Mouse (Mus musculus) gastrocnemius, postnatal 14 days (tissue): ENCODE measurements around the gene Parp16. TPM values are rescaled to one million over a fixed set of nuclear protein-coding genes. Genes with fewer than 3 reads are reported as not detected.

Experiments
- DNase-seq: peaks from one replicate; pipeline ENCODE4 v3.0.0; 2021; ENCODE audit warnings: mixed read lengths
- intact Hi-C: fragments of 180-260 bp; cut with DNase I; formaldehyde crosslinking; loops from one replicate; pipeline ENCODE4 v1.15.1; 2025; ENCODE audit warnings: low total_unique reads
- total RNA-seq, 2 experiments: library from RNA; stranded (reverse); gene quantifications; 2 replicates each; pipeline ENCODE4 v1.2.3; 2021

Parp16 gene
- total RNA-seq, 2 experiments from 2014 or later, result 4.9 to 5.4 TPM

DNA sequence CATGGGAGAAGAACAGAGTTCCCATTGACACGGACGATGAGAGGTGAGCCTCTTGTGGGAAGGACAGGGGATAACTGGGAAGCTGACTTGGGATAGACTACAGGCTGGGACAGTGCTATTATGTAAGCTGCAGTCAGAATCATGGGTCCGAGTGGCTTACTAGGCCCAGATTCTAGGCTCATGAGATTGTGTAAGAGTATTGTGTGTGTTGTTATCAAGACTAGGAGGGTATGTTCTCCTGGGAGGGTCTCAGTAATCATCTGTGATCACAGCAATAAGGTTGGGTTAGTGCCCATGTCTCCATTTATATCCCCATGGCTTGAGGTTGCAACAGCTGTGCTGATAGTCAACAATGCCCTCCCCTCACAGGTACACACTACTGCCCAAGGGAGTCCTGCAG, 17.7 kb upstream of the Parp16 start:
- intact Hi-C loops, result no loop called here

DNA sequence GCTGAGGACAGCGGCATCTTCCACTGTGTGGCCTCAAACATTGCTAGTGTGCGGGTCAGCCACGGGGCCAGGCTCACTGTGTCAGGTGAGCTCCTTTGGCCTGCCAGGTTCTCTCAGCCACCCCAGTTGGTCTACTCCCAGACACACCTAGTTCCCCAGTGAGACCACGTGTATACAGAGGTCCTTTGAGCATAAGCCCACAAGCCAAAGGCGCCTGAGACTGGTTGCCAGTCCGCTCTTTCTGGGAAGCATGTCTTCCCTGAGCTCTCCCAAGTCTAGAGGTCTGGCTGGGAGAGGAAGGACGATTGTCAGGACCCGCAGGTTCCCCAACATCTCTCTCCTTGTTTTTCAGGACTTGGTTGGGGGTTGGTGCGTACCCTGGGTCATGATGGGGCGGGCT, 17.2 kb upstream of the Parp16 start:
- intact Hi-C loops, result no loop called here
- no peak for DNase-seq

More for the DNA sequence above, 17.7 kb upstream of the Parp16 start:
- DNase-seq, result no peak

DNA sequence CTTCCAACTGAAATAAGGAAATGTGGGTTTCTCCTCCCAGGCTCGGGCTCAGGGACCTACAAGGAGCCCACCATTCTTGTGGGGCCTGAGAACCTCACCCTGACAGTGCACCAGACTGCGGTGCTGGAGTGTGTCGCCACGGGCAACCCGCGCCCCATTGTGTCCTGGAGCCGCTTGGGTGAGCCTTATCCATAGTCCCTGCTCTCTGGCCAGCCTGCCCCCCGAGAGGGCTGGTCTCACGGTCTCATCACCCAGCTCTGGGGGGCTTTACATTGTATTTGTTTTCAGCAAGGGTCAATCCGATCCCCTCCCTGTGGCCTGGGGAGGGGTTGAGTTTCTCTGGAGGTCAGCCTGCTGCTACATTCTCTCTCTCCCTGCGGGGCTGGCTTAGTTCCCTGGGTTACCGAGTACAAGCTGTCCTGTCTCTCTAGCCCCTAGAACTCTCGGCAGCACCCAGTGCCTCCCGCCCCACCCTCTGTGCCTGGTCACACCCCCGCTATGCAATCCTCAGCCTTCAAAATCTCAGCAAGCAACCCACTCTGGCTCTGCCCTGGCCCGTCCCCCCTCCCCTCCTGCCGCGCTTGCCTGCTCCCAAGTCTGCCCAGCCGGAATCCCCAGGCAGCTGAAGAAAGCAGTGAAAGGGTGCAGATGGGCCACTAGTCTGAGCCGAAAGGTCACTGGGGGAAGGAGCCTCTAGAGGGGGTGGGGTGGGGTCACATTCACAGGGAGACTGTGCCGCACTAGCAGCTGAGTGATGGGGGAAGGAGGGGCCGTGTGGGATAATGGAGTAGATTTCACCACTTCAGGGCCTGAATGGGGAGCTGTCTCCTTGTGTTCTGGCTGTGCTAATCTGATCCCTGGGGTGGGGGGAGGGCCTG, 16.6 kb upstream of the Parp16 start:
- intact Hi-C loops, result no loop called here
- DNase-seq, result peak; percentile 40

DNA sequence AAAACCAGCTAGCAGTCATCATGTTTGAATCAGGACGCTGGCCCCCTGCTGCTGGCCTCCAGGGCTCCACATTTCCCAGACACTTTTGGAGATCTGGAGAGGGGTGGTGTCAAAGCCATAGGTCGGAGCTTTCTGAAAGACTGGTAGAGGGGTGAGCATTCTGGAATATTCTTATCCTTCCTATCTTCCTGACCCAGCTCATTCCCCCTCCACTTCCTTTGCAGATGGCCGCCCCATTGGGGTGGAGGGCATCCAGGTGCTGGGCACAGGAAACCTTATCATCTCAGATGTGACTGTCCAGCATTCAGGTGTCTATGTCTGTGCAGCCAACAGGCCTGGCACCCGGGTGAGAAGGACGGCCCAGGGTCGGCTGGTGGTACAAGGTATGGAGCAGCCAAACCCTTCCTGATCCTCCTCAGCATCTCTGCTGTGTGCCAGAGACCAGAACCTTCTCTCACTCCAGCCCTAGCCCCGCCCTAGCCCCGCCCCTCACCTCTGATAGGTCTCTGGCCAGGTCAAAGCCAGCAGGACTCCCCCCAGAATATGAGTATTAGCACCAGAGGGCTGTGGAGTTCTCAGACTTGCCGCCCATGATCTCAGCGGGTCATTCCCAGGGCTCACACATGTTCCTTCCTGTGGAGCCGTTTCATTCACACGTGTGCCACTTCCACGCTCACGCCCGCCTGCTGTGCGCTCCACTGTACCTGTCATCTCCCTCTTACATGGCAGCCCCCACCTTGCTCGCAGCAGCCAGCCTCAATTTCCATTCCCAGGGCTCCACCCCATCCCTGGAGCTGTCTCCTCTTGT, 15.1 kb upstream of the Parp16 start:
- DNase-seq, result no peak
- intact Hi-C loops, result no loop called here

DNA sequence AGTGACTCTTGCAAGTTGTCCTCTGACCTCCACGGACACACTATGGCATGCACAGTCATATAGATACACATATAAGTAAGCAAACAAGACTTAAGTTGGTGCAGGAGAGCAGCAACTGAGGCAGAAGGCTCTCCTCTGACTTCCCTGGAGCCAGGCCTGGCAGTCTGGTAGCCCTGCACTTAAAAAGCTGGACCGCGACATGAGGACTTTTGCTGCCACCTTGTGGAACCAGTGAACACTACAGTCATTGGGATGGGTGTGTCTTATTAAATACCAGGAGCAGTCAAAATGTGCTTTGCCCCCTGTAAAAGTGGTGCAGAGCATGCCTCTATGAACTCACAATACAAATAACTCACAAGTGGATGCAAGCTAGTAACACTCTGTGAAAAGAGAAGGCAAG, 6.6 kb upstream of the Parp16 start:
- DNase-seq, result peak; percentile 76
- intact Hi-C loops, result loop anchor here (5.0 kb wide), 1 partner anchor 56 kb away; no protein-coding TSS in a partner anchor

DNA sequence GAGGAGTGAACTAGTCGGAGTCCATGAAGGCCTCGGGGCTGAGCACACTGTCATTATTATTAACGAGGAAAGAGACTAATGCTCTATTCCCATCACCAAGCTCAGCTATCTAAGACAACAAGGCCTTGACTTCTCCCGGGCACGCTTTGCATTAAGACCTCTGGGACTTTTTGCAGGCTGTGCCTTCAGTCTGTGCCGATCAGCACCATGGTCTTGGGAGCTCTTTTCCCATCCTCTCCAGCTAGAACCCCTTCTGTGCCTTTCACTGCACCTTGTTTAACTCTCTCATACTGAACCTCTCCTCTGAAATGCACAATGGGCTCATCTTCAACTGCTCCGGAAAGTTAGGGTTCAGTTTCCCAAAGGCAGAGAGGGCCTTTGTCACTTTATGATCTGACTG, 4.8 kb upstream of the Parp16 start:
- intact Hi-C loops, result no loop called here
- no peak for DNase-seq

DNA sequence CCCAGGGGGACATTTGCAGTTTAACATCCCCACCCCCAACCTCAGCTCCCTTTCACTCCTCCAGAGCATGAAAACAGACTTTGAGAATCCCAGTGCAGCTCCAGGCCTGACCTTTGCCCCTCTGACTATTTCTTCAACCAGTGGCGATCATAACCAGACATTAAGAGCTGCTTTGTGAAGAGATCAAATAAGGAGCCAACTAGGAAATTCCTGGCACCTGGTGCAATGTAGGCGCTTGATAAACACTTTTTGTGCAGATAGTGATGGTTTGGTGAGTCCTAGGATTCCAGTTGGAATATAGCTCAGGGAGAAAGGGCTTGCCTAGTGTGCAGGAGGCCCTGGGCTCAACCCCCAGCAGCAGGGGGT, 3.8 kb upstream of the Parp16 start:
- intact Hi-C loops, result no loop called here
- no peak for DNase-seq

DNA sequence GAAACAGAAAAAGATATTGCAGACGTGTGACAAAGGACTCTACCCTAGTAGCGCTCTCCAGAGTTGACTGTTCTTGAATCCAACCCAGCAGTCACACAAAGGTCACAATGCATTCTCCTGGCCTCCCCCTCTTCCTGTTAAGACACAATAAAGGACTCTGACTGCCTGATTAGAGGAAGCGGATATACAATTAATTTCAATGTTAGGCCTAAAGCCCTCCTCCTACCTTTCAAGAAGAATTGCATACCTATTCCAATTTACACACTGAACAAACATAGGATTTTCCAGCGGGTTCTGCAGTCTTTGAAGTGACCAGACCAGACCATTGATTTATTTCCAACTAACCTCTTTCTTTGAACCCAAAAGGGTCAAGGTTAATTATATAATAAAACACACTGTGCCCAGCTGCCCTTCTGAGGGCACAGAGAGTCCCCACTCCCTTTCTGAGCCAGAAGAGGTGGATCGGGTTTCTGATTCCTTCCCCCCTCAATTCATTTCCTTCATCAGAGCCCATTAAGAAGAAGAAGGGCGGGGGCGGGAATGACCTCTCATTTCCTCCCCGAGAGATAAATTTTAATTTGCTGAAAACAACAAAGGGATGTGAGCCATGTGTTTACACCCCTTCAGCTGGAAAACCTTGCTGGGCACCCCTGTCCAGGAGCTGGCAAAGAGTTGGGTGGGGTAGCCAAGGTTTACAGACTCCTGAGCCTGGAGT, 3.2 kb upstream of the Parp16 start:
- DNase-seq, result no peak
- intact Hi-C loops, result no loop called here

DNA sequence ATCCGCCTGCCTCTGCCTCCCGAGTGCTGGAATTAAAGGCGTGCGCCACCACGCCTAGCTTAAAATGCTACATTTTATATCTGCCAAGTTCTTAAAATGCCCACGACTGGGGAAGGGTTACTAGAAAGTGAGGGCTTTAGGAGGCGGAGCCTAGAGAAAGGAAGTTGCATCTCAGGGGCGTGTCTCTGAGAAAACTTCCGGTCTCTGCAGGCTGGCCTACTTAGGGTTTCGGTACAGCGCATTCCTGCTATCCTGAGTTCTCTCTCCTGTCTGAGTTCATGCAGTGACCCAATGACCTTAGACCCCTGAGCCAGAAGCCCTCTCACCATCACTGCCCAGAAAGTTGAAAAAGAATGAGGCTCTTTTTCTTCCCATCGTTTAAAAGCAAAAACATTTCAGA, 1.9 kb upstream of the Parp16 start:
- intact Hi-C loops, result no loop called here
- no peak for DNase-seq

DNA sequence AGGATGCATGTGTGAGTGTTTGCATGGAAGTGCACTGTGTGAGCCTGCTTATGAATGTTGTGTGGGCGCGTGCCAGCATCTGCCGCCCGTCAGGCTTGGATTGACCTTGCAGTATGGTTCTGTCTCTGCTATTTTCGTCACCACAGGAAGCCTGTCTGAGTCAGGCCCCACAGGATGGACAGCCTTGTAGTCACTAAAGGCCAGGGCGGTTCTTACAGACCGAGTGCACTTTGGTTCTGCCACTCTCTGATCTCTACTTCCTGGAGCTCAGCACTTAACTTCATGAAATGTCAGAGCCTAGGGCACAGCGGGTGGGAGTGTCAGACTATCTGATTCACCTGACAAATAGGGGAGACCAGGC, 448 bp downstream of the Parp16 start:
- intact Hi-C loops, result no loop called here
- peak; percentile 29 for DNase-seq

DNA sequence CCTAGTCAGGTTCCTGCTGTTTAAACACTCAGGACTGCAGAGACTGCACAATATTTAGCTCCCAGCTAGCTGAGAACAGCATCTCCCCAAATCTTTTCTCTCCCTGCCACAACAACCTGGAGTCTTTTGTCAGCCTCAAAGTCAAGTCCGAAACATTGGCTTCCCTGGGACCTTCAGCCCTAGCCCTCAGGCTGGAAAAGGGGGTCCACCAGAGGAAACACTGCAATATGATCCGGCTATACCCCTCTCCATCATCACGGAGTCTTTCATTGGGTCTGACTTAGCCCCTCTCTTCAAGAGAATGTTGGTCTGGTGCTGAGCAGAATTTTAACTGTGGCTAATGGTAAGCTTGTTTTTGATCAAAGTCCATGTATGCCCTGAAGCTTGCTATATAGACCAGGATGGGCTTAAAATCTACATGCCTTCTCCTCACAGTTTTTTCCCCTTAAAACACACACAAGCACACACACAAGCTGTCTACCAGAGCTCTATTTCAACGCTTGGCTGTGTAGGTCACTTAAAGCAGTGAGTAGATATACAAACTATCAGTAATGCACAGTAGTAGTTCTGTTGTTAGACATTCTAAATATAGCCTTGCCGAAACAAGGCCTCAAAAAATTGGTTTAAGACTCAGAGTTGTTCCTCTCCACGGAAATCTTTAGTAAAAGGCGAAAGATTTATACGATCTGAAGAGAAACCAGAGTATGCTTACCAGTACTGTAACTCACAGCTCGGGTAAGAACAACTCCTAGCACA, 1.0 kb downstream of the Parp16 start:
- intact Hi-C loops, result no loop called here
- no peak for DNase-seq

DNA sequence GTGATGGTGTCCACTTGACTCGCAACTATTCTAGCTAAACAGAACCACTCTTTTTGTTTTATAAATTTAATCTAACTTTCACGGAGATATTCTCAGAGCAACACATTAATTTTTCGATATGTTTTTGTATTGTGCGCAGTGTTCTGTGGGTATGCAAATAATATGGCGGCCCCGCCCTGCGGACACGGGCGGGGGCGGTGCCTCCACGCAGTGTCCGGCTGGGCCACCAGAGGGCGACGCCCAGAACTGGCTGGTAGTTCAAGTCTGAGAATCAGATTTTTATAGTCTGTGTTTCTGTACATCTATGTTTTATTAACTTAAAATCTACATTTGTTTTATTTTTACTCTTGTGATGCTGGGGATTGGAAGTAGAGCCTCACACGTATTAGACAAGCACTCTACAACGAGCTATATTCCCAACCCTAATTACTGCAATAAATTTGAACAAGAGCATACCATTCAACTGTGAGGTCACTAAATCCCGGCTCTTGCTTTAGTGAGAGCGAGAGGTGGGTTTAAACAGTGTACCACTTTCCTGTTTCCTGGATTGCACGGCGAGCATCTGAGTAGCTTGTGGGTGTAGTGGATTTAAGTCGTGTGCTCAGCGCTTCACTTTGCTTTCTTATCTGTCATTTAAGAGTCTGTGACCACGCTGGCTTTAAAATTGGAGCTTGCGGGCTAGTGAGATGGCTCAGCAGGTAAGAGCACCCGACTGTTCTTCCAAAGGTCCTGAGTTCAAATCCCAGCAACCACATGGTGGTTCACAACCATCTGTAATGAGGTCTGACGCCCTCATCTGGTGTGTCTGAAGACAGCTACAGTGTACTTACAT, 1.8 kb downstream of the Parp16 start:
- peak; percentile 94 for DNase-seq
- intact Hi-C loops, result no loop called here

DNA sequence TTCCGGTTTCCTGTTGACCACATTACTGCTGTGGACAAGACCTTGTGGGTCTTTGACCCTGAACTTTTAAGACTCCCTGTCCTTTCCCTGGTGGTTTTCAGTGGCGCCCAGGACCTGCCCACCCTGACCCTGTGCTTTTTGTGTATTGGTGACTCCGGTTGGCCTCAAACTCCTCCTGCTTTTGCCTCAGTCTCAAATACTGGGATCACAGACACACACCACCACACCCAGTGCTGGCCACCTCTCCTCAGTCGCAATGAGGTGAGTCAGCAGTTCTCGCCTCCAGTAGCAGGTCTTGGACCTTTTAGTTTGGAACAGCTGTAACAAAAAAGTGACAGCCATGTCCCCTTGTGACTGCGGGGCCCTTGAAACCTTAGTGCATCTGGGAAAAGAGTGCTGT, 2.7 kb downstream of the Parp16 start:
- intact Hi-C loops, result no loop called here
- DNase-seq, result peak; percentile 27

DNA sequence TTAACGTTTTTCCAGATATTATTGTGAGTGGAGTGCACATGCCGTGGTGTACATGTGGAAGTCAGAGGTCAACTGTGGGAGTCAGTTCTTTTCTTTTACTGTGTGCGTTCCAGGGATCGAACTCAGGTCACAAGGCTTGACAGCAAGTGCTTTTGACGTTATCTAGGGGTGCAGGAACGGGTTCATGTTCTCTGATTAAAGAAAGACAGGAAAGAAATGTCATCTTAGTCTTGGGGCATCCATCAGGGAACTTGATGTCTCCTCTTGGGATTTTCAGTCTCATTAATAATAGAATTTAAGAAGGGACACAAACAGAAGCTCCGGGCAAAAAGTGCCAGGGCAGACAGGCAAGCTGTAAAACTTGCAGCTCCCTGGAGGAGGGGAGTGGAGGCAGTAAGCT, 4.6 kb downstream of the Parp16 start:
- no peak for DNase-seq
- intact Hi-C loops, result no loop called here

DNA sequence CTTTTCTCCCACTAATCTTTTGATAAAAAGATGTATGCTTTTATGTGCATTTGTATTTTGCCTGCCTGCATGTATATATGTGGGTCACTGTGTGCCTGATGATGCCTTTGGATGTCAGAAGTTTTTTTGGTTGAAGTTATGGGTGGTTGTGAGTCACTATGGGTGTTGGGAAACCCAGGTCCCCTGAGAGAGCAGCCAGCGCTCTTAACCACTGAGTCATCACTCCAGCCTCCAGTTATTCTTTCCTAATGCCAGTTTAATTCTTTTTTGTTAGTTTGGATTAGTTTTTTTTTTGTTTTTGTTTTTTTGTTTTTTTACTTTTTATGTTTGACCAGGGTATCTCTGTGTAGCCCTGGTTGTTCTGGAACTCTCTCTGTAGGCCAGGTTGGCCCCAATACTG, 5.5 kb downstream of the Parp16 start:
- intact Hi-C loops, result no loop called here
- DNase-seq, result peak; percentile 55

DNA sequence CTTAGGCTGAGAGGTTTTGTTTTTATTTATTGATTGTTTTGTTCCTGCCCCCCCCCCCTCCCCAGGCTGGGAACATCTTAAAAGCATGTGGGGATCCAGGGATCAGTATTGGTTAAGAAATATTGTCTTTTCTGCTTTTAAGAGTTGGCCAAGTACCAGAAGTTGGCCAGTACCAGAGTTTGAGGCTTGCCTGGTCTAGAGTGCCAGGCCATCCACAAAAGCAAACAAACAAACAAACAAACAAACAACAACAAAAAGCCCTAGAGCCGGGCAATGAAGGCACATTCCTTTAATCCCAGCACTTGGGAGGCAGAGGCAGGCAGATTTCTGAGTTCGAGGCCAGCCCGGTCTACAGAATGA, 5.8 kb downstream of the Parp16 start:
- intact Hi-C loops, result no loop called here
- no peak for DNase-seq

DNA sequence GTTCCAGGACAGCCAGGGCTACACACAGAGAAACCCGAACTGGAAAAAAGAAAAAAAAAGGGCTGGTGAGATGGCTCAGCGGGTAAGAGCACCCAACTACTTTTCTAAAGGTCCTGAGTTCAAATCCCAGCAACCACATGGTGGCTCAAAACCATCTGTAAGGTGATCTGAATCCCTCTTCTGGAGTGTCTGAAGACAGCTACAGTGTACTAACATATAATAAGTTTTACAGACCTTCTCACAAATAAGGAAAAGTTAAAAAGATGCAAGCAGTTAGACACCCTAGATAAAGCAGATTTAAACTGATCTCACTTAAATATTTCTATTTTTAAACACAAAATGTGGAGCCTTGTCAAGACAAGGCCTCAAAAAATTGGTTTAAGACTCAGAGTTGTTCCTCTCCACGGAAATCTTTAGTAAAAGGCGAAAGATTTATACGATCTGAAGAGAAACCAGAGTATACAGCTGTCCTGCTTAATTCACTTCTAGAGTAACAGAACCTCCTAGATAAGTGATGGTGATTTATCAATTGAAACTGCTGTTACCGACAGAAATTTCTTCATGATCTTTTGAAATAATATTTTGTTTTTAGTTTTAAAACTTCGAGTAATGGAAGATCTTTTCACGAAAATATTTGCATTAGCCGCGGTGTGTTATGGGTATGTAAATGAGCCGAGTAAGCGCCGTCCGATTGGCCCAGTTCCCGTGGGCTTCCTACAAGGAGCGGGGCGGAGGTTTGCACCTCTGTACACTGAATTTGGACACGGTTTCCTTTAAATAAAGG, 6.4 kb downstream of the Parp16 start:
- intact Hi-C loops, result no loop called here
- DNase-seq, result peak; percentile 89

DNA sequence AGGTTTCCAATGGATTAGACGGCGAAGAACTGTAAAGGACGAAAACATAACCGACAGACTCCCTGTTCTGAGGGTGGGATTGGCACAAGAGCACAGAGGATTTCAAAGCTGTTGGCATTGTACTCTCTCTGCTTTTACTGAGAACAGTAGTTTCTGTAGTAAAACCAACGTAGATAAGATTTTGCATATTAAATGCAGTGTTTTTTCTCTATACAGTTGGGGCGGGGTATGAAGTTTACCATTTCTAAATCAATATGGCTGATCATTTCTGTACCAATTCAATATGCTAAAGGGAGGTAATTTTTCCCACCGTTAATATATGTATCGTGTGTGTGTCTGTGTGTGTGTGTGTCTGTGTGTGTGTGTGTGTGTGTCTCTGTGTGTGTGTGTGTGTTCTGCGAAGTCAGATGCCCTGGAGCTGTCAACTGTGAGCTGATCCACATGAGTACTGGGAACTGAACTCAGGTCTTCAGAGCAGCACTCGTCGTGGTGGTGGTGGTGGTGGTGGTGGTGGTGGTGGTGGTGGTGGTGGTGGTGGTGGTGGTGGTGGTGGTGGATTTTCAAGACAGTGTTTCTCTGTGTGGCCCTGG, 7.1 kb downstream of the Parp16 start:
- intact Hi-C loops, result no loop called here

More for the DNA sequence above, 7.1 kb downstream of the Parp16 start:
- no peak for DNase-seq
